Mouse (Mus musculus) neural tube, postnatal 0 days (tissue): ENCODE data around the gene Usp29. TPM values are rescaled to one million over a fixed set of nuclear protein-coding genes. Genes with fewer than 3 reads are reported as not detected.

Experiments
- microRNA counts: library from miRNA; unstranded; fragments of <30 nt; microRNA quantifications from one replicate; lab custom pipeline; 2015
- microRNA-seq: library from miRNA; unstranded; fragments of <30 nt; microRNA quantifications from one replicate; pipeline ENCODE4, GENCODE M21; 2016
- polyA plus RNA-seq: library from polyadenylated mRNA; unstranded; fragments of >200 nt; fragmentation: Nextera tagmentation; extraction: Ambion mirVana; gene quantifications from 2 replicates; pipeline ENCODE4 v1.2.1, GENCODE M21; 2015

The Usp29 gene
- 26.4 and 30.0 TPM in 2 replicates for polyA plus RNA-seq

DNA sequence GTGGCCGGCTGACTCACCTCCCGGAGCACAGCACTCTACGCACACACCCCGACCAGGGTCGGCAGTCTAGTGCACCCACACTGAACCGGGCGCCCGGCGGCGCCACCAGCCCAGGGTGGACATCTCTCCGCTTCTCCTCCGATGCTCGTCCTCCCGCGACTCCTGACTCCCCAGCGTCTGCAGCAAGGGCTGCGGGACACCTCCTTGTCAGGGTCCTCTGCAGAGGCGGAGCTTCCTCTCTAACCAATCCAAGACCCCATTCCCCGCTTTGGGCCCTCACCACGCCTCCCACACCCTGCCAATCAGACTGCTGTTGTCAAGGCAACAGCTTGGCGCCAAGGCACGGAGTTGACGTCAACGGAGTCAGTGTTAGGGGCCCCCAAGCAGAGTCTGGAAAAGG, at the start of gene Usp29, which contains the start of gene Peg3:
TSS of gene Usp29 (plus strand) at position 338 of the 400 bp plus-strand sequence.
TSS of gene Peg3 (minus strand) at position 191 of the 400 bp plus-strand sequence.

DNA sequence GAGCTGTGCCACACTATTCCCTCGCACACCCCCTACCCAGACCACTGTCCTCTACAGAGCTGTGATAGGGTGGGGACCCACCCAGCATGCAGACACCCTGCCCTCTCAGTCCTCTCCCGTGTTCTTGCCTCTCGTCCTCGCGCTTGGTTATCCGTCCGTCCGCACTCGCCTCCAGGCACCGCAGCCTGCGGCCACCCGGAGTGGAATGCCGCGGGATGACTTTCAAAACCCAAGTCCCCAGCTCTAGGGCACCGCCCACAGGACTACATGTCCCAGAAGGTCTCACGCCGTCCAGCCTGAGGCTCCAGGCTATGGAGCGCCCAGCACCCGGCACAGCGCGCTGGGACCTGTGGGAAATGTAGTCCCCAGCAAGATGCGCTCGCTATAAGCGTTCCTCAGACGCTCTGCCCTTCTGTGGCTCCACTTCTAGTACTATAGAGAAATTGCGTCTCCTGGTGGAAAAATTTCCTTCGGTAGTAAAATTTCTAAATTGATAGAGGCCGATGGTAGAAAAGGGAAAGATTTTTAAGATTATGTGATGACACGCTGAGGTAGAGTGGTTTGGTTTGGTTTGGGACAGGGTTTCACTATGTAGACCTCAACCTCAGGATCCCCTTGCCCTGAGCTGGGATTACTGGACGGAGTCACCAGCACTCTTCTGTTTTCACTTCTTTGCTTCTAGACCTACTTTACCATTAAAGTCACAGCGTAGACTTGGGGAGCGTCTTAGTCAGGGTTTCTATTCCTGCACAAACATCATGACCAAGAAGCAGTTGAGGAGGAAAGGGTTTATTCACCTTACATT, 33.9 kb upstream of the Usp29 start, which contains the start of gene Zim1:
TSS of gene Zim1 (minus strand) at position 210 of the 805 bp plus-strand sequence.

DNA sequence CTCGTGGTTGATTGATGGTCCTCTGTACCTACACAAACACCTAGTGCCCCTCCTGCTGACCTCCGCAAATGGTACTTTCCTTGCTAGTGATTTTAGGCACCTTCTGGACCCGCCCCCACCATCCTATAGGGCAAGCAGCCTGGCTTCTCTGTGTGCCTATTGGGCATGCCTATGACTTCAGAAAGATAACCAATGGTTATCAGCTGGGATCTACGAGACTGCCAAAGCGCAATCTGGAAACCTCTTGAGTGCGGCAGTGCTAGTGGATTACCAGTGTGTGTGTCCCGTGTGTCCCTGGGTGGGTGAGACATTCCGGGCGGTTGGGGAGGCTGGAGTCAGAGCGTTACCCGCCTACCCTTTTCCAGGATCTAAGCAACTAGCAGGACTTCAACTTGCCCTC, 264.9 kb downstream of the Usp29 start, which contains the start of gene Aurkc:
TSS of gene Aurkc (plus strand) at position 50 of the 400 bp plus-strand sequence.

MicroRNAs encoded within 50 kb of the gene (microRNA counts, 519-probe panel; counts per million panel counts)
- microRNA mmu-miR-3099 (lab: Ali Mortazavi, UCI): 2,066 counts per million, percentile 7 among the panel's probes with 10 or more counts

Small RNA genes within 50 kb of the gene (microRNA-seq; reads per million reads assigned to microRNA genes)
- gene Mir3099: 334 reads per million, percentile 62 among the genes with 10 or more reads in this experiment

Other genes starting within 250 kb of the Usp29 start
- gene Olfr5, start 243.6 kb upstream of the Usp29 start, polyA plus RNA-seq: not detected in 2 replicates
- gene Olfr1347, start 230.8 kb upstream of the Usp29 start, polyA plus RNA-seq: not detected in 2 replicates
- not detected in 2 replicates for gene Olfr1348, start 221.8 kb upstream of the Usp29 start, polyA plus RNA-seq
- gene Olfr1349, start 207.6 kb upstream of the Usp29 start, polyA plus RNA-seq: not detected in 2 replicates
- gene Olfr1350, start 165.7 kb upstream of the Usp29 start, polyA plus RNA-seq: not detected in 2 replicates
- gene Zim1, start 34.1 kb upstream of the Usp29 start, polyA plus RNA-seq: 3.5 and 5.2 TPM in 2 replicates
- gene Peg3, start 147 bp upstream of the Usp29 start, polyA plus RNA-seq: 77.3 and 91.3 TPM in 2 replicates